ENCODE assay signal across 12 mouse cellular contexts in genomic region chr19:19058710-19059398, GRCm38 (mm10). TPM values are rescaled to one million over a fixed set of nuclear protein-coding genes. Genes with fewer than 3 reads are reported as not detected.
DNase-seq lines count a peak whose midpoint lies in the region; ATAC-seq lines count a peak whose summit lies in the region.
"Had no signal": no experiment of that assay in that cellular context is flagged by ENCODE, and none has a peak within 500 bp of the region (broad histone marks: within the 10 kb centered on the region; RNA-seq: fewer than 3 reads in every experiment).

No protein-coding gene starts in this region.

- H3K4me3 ChIP-seq in midbrain, embryonic 11.5 days (ENCODE audit: low read depth, low read length), result no peak overlapping the region
- H3K4me3 ChIP-seq in midbrain, embryonic 10.5 days, result no peak overlapping the region
- H3K4me3 ChIP-seq in forebrain, embryonic 14.5 days (ENCODE audit: low read depth, low read length), result no peak overlapping the region
- H3K4me3 ChIP-seq in midbrain, embryonic 12.5 days, result no peak overlapping the region
- H3K4me3 ChIP-seq: layer of hippocampus, adult 2 months; megakaryocyte, embryonic 14.5 days had no signal

- no peaks in the 10 kb centered on the region for H3K36me3 ChIP-seq in midbrain, embryonic 11.5 days (ENCODE audit: control insufficient read depth, insufficient read depth, low read length)
- H3K36me3 ChIP-seq in midbrain, embryonic 10.5 days, result no peaks in the 10 kb centered on the region
- no peaks in the 10 kb centered on the region for H3K36me3 ChIP-seq in forebrain, embryonic 14.5 days (ENCODE audit: control insufficient read depth, insufficient read depth, low read length)
- no peaks in the 10 kb centered on the region for H3K36me3 ChIP-seq in midbrain, embryonic 12.5 days

- peak; percentile 59; the same call in 1 of the 2 replicates for ATAC-seq in midbrain, embryonic 11.5 days (ENCODE audit: low FRiP score)
- peak; percentile 78 for ATAC-seq in forebrain, embryonic 14.5 days
- peak; percentile 84 for ATAC-seq in midbrain, embryonic 12.5 days (ENCODE audit: low FRiP score, low read depth)

- WGBS in midbrain, embryonic 11.5 days, result 58% methylated on average over 10 of the region's 10 CpGs
- 76% methylated on average over 10 of the region's 10 CpGs for WGBS in midbrain, embryonic 10.5 days
- WGBS in forebrain, embryonic 14.5 days, result 36% methylated on average over 10 of the region's 10 CpGs
- 51% methylated on average over 10 of the region's 10 CpGs for WGBS in midbrain, embryonic 12.5 days

- H3K27me3 ChIP-seq in midbrain, embryonic 11.5 days (ENCODE audit: control insufficient read depth, insufficient read depth, low read length), result no peaks in the 10 kb centered on the region
- H3K27me3 ChIP-seq in midbrain, embryonic 10.5 days (ENCODE audit: low read depth, poor library complexity, severe bottlenecking), result no peaks in the 10 kb centered on the region
- no peaks in the 10 kb centered on the region for H3K27me3 ChIP-seq in forebrain, embryonic 14.5 days (replicated peaks; ENCODE audit: control insufficient read depth, insufficient read depth, low read length)
- H3K27me3 ChIP-seq in midbrain, embryonic 12.5 days, result no peaks in the 10 kb centered on the region
- H3K27me3 ChIP-seq: megakaryocyte, embryonic 14.5 days had no signal

- no peak for DNase-seq in midbrain, embryonic 11.5 days (ENCODE audit: low spot score, missing footprints)
- DNase-seq in midbrain, embryonic 10.5 days (ENCODE audit: low spot score), result no peak
- DNase-seq in forebrain, embryonic 14.5 days (ENCODE audit: low spot score), result peak; percentile 52
- no peak for DNase-seq in cerebellum, adult 11-12 months
- DNase-seq in cerebellum, postnatal 25 days, result no peak
- DNase-seq in cerebellum, adult 9-11 months, result no peak
- no peak for DNase-seq in heart, postnatal 10 days
- DNase-seq: adrenal gland, postnatal 14 days; cerebellum, adult 11 months had no signal

- intact Hi-C loops in heart, postnatal 10 days (cut with DNase I), result no loop called here

- H3K9ac ChIP-seq in midbrain, embryonic 11.5 days (ENCODE audit: low read length), result no peak overlapping the region
- H3K9ac ChIP-seq in forebrain, embryonic 14.5 days (ENCODE audit: low read length), result no peak overlapping the region; the same call in 1 of the 2 replicates
- no peak overlapping the region for H3K9ac ChIP-seq in midbrain, embryonic 12.5 days (replicated peaks)

- H3K4me1 ChIP-seq in midbrain, embryonic 11.5 days (ENCODE audit: control insufficient read depth, insufficient read depth, low read length), result no peaks in the 10 kb centered on the region; the same call in 1 of the 2 replicates
- H3K4me1 ChIP-seq in midbrain, embryonic 10.5 days, result peaks cover 8% of the 10 kb centered on the region
- peaks cover 8% of the 10 kb centered on the region; the same call in 1 of the 2 replicates for H3K4me1 ChIP-seq in forebrain, embryonic 14.5 days (ENCODE audit: control insufficient read depth, insufficient read depth, low read length)
- peaks cover 16% of the 10 kb centered on the region; the same call in 1 of the 2 replicates for H3K4me1 ChIP-seq in midbrain, embryonic 12.5 days
- H3K4me1 ChIP-seq: megakaryocyte, embryonic 14.5 days had no signal

- no peaks in the 10 kb centered on the region for H3K9me3 ChIP-seq in midbrain, embryonic 11.5 days (ENCODE audit: control insufficient read depth, low read length)
- H3K9me3 ChIP-seq in midbrain, embryonic 10.5 days (replicated peaks), result no peaks in the 10 kb centered on the region
- H3K9me3 ChIP-seq in forebrain, embryonic 14.5 days (replicated peaks; ENCODE audit: control insufficient read depth, low read length), result no peaks in the 10 kb centered on the region
- no peaks in the 10 kb centered on the region for H3K9me3 ChIP-seq in midbrain, embryonic 12.5 days
- H3K9me3 ChIP-seq: megakaryocyte, embryonic 14.5 days had no signal

- H3K27ac ChIP-seq in midbrain, embryonic 11.5 days (ENCODE audit: low read depth, low read length), result no peak overlapping the region
- no peak overlapping the region for H3K27ac ChIP-seq in midbrain, embryonic 10.5 days (replicated peaks)
- no peak overlapping the region for H3K27ac ChIP-seq in forebrain, embryonic 14.5 days (ENCODE audit: low read depth, low read length)
- H3K27ac ChIP-seq in midbrain, embryonic 12.5 days (replicated peaks), result peak overlapping the region; percentile 42
- H3K27ac ChIP-seq: layer of hippocampus, adult 2 months had no signal

- no peak overlapping the region for H3K4me2 ChIP-seq in midbrain, embryonic 11.5 days
- H3K4me2 ChIP-seq in forebrain, embryonic 14.5 days (ENCODE audit: low read length), result peak overlapping the region; percentile 29
- H3K4me2 ChIP-seq in midbrain, embryonic 12.5 days (replicated peaks), result peak overlapping the region; percentile 23

RNA-seq across cellular contexts. Expression of gene Rorb, which starts 52.1 kb away (rescaled TPM):
- polyA plus RNA-seq in midbrain, embryonic 11.5 days (2014; fragmentation: Nextera tagmentation; extraction: Ambion mirVana), result 3.1 and 3.3 TPM in 2 replicates
- polyA plus RNA-seq in midbrain, embryonic 10.5 days (2016; fragmentation: Nextera tagmentation; extraction: Ambion mirVana), result 1.5 and 3.2 TPM in 2 replicates
- polyA plus RNA-seq in forebrain, embryonic 14.5 days (2014; fragmentation: Nextera tagmentation; extraction: Ambion mirVana), result 6.3 and 11.6 TPM in 2 replicates
- 7.0 TPM in 2 replicates for polyA plus RNA-seq in midbrain, embryonic 12.5 days (2016; fragmentation: Nextera tagmentation; extraction: Ambion mirVana)
- under 1 TPM; 0.14 to 0.47 TPM for total RNA-seq in heart, postnatal 10 days (2021)
